ENCODE assay signal across 8 mouse cellular contexts in the genomic region with DNA sequence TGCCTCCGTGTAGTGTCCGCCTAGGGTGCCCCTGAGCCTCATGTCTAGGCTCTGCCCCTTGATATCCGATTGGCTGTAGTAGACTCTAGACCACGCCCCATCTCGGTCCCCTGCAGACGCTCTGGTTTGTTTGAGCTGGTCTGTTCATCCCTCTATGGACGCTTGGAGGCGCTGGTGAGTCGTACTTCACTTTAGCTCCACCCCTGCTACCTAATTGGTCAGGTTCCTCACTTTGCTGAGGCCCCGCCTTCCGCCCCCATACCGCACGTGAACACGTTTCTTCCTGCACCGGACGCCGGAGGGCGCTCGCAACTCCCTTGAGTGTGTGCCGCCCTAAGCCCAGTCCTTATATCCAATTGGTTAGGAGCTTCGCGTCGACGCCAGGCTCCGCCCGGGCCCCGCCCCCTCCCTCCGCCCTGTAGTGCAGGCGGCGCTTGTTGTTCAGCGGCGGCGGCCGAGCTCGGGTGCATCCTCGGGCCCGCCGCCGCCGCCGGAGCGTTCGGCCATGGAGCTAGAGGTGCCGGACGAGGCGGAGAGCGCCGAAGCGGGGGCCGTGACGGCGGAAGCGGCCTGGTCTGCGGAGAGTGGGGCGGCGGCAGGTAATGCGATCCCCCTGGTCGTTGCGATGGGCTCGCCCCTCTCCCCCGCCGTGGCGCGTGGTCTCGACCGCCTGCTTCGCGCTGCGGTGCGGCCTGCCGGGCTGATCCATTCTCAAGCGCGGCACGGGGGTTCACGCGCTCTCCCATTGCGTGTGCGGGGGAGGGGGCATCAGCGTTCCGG. TPM values are rescaled to one million over a fixed set of nuclear protein-coding genes. Genes with fewer than 3 reads are reported as not detected.
DNase-seq lines count a peak whose midpoint lies in the region; ATAC-seq and TF ChIP-seq lines count a peak whose summit lies in the region.

TSS of gene Pip5k1c (plus strand) at position 410 of the 780 bp plus-strand sequence.

- peak; percentile 92 for ATAC-seq in G1E (ENCODE audit: extremely low read depth, insufficient number of reproducible peaks, low FRiP score, poor library complexity, severe bottlenecking)
- ATAC-seq in forebrain, embryonic 16.5 days: peak; percentile 96
- peak; percentile 93 for ATAC-seq in lung, embryonic 14.5 days (ENCODE audit: insufficient read depth)

- intact Hi-C loops in heart, postnatal 36 days (cut with DNase I): loop anchor here (2.0 kb wide), 1 partner anchor 26 kb away; no protein-coding TSS in a partner anchor

- H3K9me3 ChIP-seq in G1E (replicated peaks): no peaks in the 10 kb centered on the region
- no peaks in the 10 kb centered on the region for H3K9me3 ChIP-seq in forebrain, embryonic 16.5 days (ENCODE audit: control insufficient read depth, low read length)
- H3K9me3 ChIP-seq in lung, embryonic 14.5 days (ENCODE audit: low read depth, low read length): no peaks in the 10 kb centered on the region

- peak within 1 kb of the TSS; percentile 98 for H3K4me2 ChIP-seq in forebrain, embryonic 16.5 days (ENCODE audit: low read length)
- peak within 1 kb of the TSS; percentile 98 for H3K4me2 ChIP-seq in lung, embryonic 14.5 days

- under 1% methylated on average over 65 of the region's 80 CpGs for WGBS in forebrain, embryonic 16.5 days
- WGBS in lung, embryonic 14.5 days: under 1% methylated on average over 80 of the region's 80 CpGs
- WGBS in olfactory bulb, adult 2 months: under 1% methylated on average over 80 of the region's 80 CpGs
- under 1% methylated on average over 77 of the region's 80 CpGs for WGBS in thymus, adult 2 months

- TF ChIP-seq CTCF in G1E (IDR thresholded peaks at IDR 0.05; ENCODE audit: low read depth, low read length): peak; percentile 81
- peak; percentile 87 for TF ChIP-seq CTCF in layer of hippocampus, adult 2 months (conservative IDR thresholded peaks at IDR 0.05)
- peak; percentile 89 for TF ChIP-seq CTCF in lung, embryonic 14.5 days (IDR thresholded peaks at IDR 0.05; ENCODE audit: low read depth)
- TF ChIP-seq CTCF in olfactory bulb, adult 2 months (IDR thresholded peaks at IDR 0.05; ENCODE audit: insufficient read depth, low read depth, low read length): peak; percentile 72; the same call in 1 of the 2 replicates
- peak; percentile 87 for TF ChIP-seq CTCF in thymus, adult 2 months (IDR thresholded peaks at IDR 0.05; ENCODE audit: borderline replicate concordance, control insufficient read depth, extremely low read depth, insufficient read depth, low read length, poor library complexity)

- peak within 1 kb of the TSS; percentile 92 for H3K27ac ChIP-seq in forebrain, embryonic 16.5 days (ENCODE audit: low read length)
- peak within 1 kb of the TSS; percentile 97 for H3K27ac ChIP-seq in layer of hippocampus, adult 2 months
- H3K27ac ChIP-seq in lung, embryonic 14.5 days (ENCODE audit: low read depth): peak within 1 kb of the TSS; percentile 87
- peak within 1 kb of the TSS; percentile 89 for H3K27ac ChIP-seq in olfactory bulb, adult 2 months (ENCODE audit: insufficient read depth, low read depth, low read length)
- H3K27ac ChIP-seq in thymus, adult 2 months (ENCODE audit: control insufficient read depth, insufficient read depth, low read length): peak within 1 kb of the TSS; percentile 24

- peak within 1 kb of the TSS; percentile 95 for H3K9ac ChIP-seq in forebrain, embryonic 16.5 days (replicated peaks; ENCODE audit: low read depth, low read length)
- H3K9ac ChIP-seq in lung, embryonic 14.5 days: peak within 1 kb of the TSS; percentile 74

- H3K36me3 ChIP-seq in G1E (replicated peaks): peaks cover 36% of the 10 kb centered on the region
- no peaks in the 10 kb centered on the region for H3K36me3 ChIP-seq in forebrain, embryonic 16.5 days (ENCODE audit: control insufficient read depth, insufficient read depth)
- peaks cover 5% of the 10 kb centered on the region; the same call in 1 of the 2 replicates for H3K36me3 ChIP-seq in lung, embryonic 14.5 days (ENCODE audit: insufficient read depth)
- no peaks in the 10 kb centered on the region for H3K36me3 ChIP-seq in thymus, adult 2 months (ENCODE audit: control insufficient read depth, insufficient read depth, low read length)

- peaks cover 15% of the 10 kb centered on the region; the same call in 1 of the 2 replicates for H3K27me3 ChIP-seq in G1E (ENCODE audit: insufficient read depth, low read length)
- no peaks in the 10 kb centered on the region for H3K27me3 ChIP-seq in forebrain, embryonic 16.5 days (replicated peaks; ENCODE audit: control insufficient read depth, insufficient read depth, low read length)
- H3K27me3 ChIP-seq in lung, embryonic 14.5 days (ENCODE audit: insufficient read depth, low read length): peaks cover 13% of the 10 kb centered on the region; the same call in 1 of the 2 replicates
- H3K27me3 ChIP-seq in thymus, adult 2 months (ENCODE audit: control insufficient read depth, insufficient read depth, low read length): no peaks in the 10 kb centered on the region

- TF ChIP-seq POLR2A in olfactory bulb, adult 2 months (IDR thresholded peaks at IDR 0.05; ENCODE audit: insufficient read depth, low read depth, low read length): peak; percentile 99
- TF ChIP-seq POLR2A in thymus, adult 2 months (IDR thresholded peaks at IDR 0.05; ENCODE audit: control insufficient read depth, extremely low read depth, insufficient read depth, low read length, poor library complexity): peak; percentile 98

- H3K4me3 ChIP-seq in G1E (ENCODE audit: low read depth, low read length): peak within 1 kb of the TSS; percentile 88
- H3K4me3 ChIP-seq in forebrain, embryonic 16.5 days (replicated peaks; ENCODE audit: low read length): peak within 1 kb of the TSS; percentile 99
- H3K4me3 ChIP-seq in layer of hippocampus, adult 2 months: peak within 1 kb of the TSS; percentile 91
- H3K4me3 ChIP-seq in lung, embryonic 14.5 days (ENCODE audit: low read depth, low read length): peak within 1 kb of the TSS; percentile 69
- H3K4me3 ChIP-seq in olfactory bulb, adult 2 months (ENCODE audit: insufficient read depth, low read depth, low read length): peak within 1 kb of the TSS; percentile 60
- H3K4me3 ChIP-seq in thymus, adult 2 months (ENCODE audit: control insufficient read depth, insufficient read depth, low read length): peak within 1 kb of the TSS; percentile 78

- peak; percentile 84 for DNase-seq in G1E (ENCODE audit: low spot score)
- DNase-seq in cerebellum, adult 18-20 months: peak; percentile 99 to 100
- peak; percentile 98 for DNase-seq in heart, postnatal 36 days
- peak; percentile 99 to 100 for DNase-seq in layer of hippocampus, adult 2 months (ENCODE audit: low spot score in 2 of 2)
- DNase-seq in lung, embryonic 14.5 days: peak; percentile 100
- DNase-seq in thymus, adult 2 months: peak; percentile 99

- H3K4me1 ChIP-seq in G1E (ENCODE audit: insufficient read depth, low read depth, low read length): peaks cover 90% of the 10 kb centered on the region
- peaks cover 31% of the 10 kb centered on the region for H3K4me1 ChIP-seq in forebrain, embryonic 16.5 days (replicated peaks; ENCODE audit: control insufficient read depth, insufficient read depth, low read length)
- H3K4me1 ChIP-seq in lung, embryonic 14.5 days (ENCODE audit: insufficient read depth): peaks cover 14% of the 10 kb centered on the region
- peaks cover 54% of the 10 kb centered on the region for H3K4me1 ChIP-seq in olfactory bulb, adult 2 months (ENCODE audit: control insufficient read depth, insufficient read depth, low read length)
- H3K4me1 ChIP-seq in thymus, adult 2 months (replicated peaks; ENCODE audit: control insufficient read depth, insufficient read depth, low read length): peaks cover 68% of the 10 kb centered on the region

RNA-seq across cellular contexts. Expression of gene Pip5k1c, which starts in this region (rescaled TPM):
- 58.0 and 62.2 TPM in 2 replicates for total RNA-seq in G1E (2014; fragmentation: Nextera tagmentation)
- 58.8 and 66.6 TPM in 2 replicates for total RNA-seq in G1E (2017)
- 266 and 331 TPM in 2 replicates for polyA plus RNA-seq in G1E (2012)
- 138 and 143 TPM in 2 replicates for polyA plus RNA-seq in forebrain, embryonic 16.5 days (2015; fragmentation: Nextera tagmentation; extraction: Ambion mirVana)
- 10 to 100 TPM; 31.5 to 33.3 TPM for total RNA-seq in heart, postnatal 36 days (2021)
- 100 to 1,000 TPM; 308 to 314 TPM for total RNA-seq in layer of hippocampus, adult 2 months (2021)
- 50.8 and 58.6 TPM in 2 replicates for polyA plus RNA-seq in lung, embryonic 14.5 days (2014; fragmentation: Nextera tagmentation; extraction: Ambion mirVana)
- polyA plus RNA-seq in olfactory bulb, adult 2 months (2012; ENCODE audit: insufficient read depth, insufficient read length, low replicate concordance, missing spikeins): 935 TPM in 1 of 2 replicates, not detected in the other
- polyA plus RNA-seq in thymus, adult 2 months (2012; rRNA removed): 212 and 239 TPM in 2 replicates

Comparison
In these comparisons a context has a peak if more than half of its experiments do, and no peak if none do; other contexts are left out.
1. Peak in every context shown above with its lines: DNase-seq, ATAC-seq, H3K4me3 ChIP-seq and H3K27ac ChIP-seq.
2. RNA of gene Pip5k1c (total RNA-seq): 308 to 314 TPM in layer of hippocampus, adult 2 months; 58.0 to 66.6 TPM in G1E and 31.5 to 33.3 TPM in heart, postnatal 36 days; every median in the first group is over 4 times any median in the second.
3. H3K27ac ChIP-seq: peak in every context shown above with its lines; median percentile 97 in layer of hippocampus, adult 2 months; 92 in forebrain, embryonic 16.5 days; 89 in olfactory bulb, adult 2 months; 87 in lung, embryonic 14.5 days; 24 in thymus, adult 2 months.